Mouse (Mus musculus) heart, embryonic 16.5 days (tissue): ENCODE measurements around the gene Ncam1. TPM values are rescaled to one million over a fixed set of nuclear protein-coding genes. Genes with fewer than 3 reads are reported as not detected.

Source experiments
- ATAC-seq: fragments of 200-750 bp; cut with Nextera tagmentation; replicated peaks from 2 replicates; pipeline ENCODE4 v1.8.0; 2017; ENCODE audit warnings: moderate number of reproducible peaks; ENCODE audit not compliant: insufficient read depth, low FRiP score; ENCODE audit errors: extremely low read depth
- H3K27ac ChIP-seq: fragments of 300-500 bp; sonication (generic); 2 replicates; pipeline ENCODE4 v1.5.1; 2014; ENCODE audit warnings: mild to moderate bottlenecking, low read length, control low read depth, moderate library complexity
- H3K27me3 ChIP-seq: fragments of 300-500 bp; sonication (generic); 2 replicates; pipeline ENCODE4 v1.6.1; 2014; ENCODE audit warnings: low read length, mixed read lengths; ENCODE audit not compliant: control insufficient read depth, insufficient read depth
- H3K36me3 ChIP-seq: fragments of 300-500 bp; sonication (generic); 2 replicates; pipeline ENCODE4 v1.6.1; 2014; ENCODE audit not compliant: control insufficient read depth, insufficient read depth
- H3K4me1 ChIP-seq: fragments of 300-500 bp; sonication (generic); 2 replicates; pipeline ENCODE4 v1.6.1; 2014; ENCODE audit warnings: low read length, mixed read lengths; ENCODE audit not compliant: control insufficient read depth, insufficient read depth
- H3K4me2 ChIP-seq: fragments of 300-500 bp; sonication (generic); 2 replicates; pipeline ENCODE4 v1.6.1; 2014; ENCODE audit warnings: low read depth, mild to moderate bottlenecking, control low read depth, low read length
- H3K4me3 ChIP-seq: fragments of 300-500 bp; sonication (generic); 2 replicates; pipeline ENCODE4 v1.5.1; 2014; ENCODE audit warnings: mild to moderate bottlenecking, control low read depth, low read length
- H3K9ac ChIP-seq: fragments of 300-500 bp; sonication (generic); 2 replicates; pipeline ENCODE4 v1.6.1; 2014; ENCODE audit warnings: low read length, control low read depth
- H3K9me3 ChIP-seq: fragments of 300-500 bp; sonication (generic); replicated peaks from 2 replicates; pipeline ENCODE4 v1.6.1; 2016; ENCODE audit warnings: low read length; ENCODE audit not compliant: control insufficient read depth
- WGBS: fragments of 180-500 bp; shearing (Covaris S2); extraction: QIAGEN DNeasy Blood & Tissue Kit; methylation state at CpG from one replicate; pipeline ENCODE4 v1.1.7; 2014; 5-methylcytosine and 5-hydroxymethylcytosine counted together
- polyA plus RNA-seq: library from polyadenylated mRNA; unstranded; fragments of >200 nt; fragmentation: Nextera tagmentation; extraction: Ambion mirVana; gene quantifications from 2 replicates; pipeline ENCODE4 v1.2.1, GENCODE M21; 2015

Gene Ncam1
- polyA plus RNA-seq, 1 experiment from 2014 or later, result 153 TPM

DNA sequence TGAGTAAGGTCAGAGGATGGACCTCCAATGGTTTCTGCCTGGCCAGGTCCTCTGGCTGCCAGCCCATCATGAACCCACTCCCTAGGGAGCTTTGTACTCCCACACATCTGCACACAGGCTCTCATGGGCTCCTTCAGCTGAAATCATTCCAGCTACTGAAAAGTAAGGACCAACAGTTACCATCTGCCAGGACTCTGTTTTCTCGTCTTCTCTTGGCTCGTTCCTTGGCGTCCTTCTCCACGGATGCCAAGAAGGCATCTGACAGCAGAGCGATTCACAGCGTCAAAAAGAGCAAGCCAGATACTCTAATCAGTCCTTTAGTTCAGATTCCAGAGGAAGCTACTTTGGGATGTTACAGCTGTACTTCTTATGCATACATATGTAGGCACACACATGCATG lies 327.8 kb downstream of the Ncam1 start:
- Histone ChIP-seq H3K9ac (no peak overlapping the region), H3K36me3 (no peaks in the 10 kb centered on the region), H3K4me1 (no peaks in the 10 kb centered on the region), H3K27me3 (no peaks in the 10 kb centered on the region), H3K4me2 (no peak overlapping the region), H3K27ac (no peak overlapping the region), H3K4me3 (no peak overlapping the region), H3K9me3 (no peaks in the 10 kb centered on the region)
- ATAC-seq, result no peak
- WGBS, result 76% methylated on average over 6 of the region's 6 CpGs

DNA sequence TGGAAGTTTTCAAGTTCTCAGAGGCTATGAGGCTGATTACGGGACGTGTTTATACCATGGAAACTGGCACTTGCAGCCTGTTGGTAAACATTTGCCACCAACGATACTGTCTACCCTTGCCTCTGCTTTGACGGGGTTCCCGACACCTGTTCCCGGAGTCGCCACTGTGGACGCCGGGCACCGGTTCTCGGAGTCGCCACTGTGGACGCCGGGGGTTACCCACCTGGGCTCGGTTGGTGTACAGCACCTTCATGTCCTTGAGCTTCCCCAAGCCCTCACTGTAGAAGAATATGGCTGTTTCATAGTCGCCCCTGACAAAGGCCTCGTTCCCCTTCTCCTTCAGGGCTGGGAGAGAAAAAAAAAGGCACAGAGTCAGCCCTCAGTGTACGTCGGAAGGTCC lies 328.7 kb downstream of the Ncam1 start:
- Histone ChIP-seq H3K27me3 (no peaks in the 10 kb centered on the region), H3K9ac (no peak overlapping the region), H3K36me3 (no peaks in the 10 kb centered on the region), H3K4me1 (no peaks in the 10 kb centered on the region), H3K27ac (no peak overlapping the region), H3K9me3 (no peaks in the 10 kb centered on the region), H3K4me2 (no peak overlapping the region), H3K4me3 (no peak overlapping the region)
- ATAC-seq, result no peak
- 93% methylated on average over 19 of the region's 19 CpGs for WGBS

DNA sequence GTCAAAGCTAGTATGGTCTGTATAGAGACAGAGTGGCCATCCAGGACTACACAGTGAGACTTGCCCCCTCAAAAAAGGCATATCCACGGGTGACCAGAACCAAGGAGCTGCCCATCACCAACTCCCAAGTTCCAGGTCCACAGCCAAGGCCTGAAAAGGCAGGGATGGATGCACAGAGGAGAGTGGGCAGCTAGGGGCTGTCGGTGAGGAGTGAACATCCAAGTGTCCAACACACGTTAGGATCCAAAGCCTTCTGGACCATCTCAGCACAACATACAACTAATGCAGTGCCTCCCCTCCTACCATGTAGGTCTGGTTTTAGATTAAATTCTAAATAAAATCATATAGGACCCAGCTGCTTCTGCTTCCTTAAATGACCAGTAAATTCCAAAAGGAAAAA lies 342.6 kb downstream of the Ncam1 start:
- Histone ChIP-seq H3K4me1 (no peaks in the 10 kb centered on the region), H3K4me2 (no peak overlapping the region), H3K9ac (no peak overlapping the region), H3K27ac (no peak overlapping the region), H3K27me3 (no peaks in the 10 kb centered on the region), H3K4me3 (no peak overlapping the region), H3K9me3 (no peaks in the 10 kb centered on the region), H3K36me3 (no peaks in the 10 kb centered on the region)
- no peak for ATAC-seq
- WGBS, result 79% methylated on average over 3 of the region's 3 CpGs

DNA sequence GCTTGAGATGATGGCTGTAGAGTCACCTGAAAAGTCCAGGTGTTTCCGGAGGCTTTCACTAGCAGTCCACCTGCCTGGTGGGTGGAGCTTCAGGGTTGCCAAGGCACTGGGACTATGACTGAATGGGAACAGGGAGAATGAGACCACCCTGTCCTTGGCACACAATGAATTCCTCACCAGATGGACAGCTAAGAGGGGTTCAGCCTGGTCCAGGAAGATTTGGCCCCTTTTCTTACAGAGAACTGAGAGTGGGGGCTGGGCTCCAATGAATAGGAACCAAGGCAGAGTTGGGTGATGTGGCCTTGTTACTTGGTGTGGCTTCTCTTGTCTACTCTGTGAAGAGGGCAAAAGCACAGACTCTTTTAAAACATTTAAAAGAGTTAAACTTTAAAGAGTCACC lies 346.3 kb downstream of the Ncam1 start:
- no peak overlapping the region for H3K9ac ChIP-seq
- WGBS, result 89% methylated on average over 1 of the region's 1 CpGs
- no peaks in the 10 kb centered on the region for H3K36me3 ChIP-seq
- no peak overlapping the region for H3K4me2 ChIP-seq
- H3K9me3 ChIP-seq, result no peaks in the 10 kb centered on the region
- H3K4me3 ChIP-seq, result no peak overlapping the region
- H3K27me3 ChIP-seq, result no peaks in the 10 kb centered on the region
- no peak overlapping the region for H3K27ac ChIP-seq
- ATAC-seq, result no peak
- no peaks in the 10 kb centered on the region for H3K4me1 ChIP-seq
